Mouse (Mus musculus) heart, postnatal 4 days (tissue): ENCODE results near the gene Pcsk5. TPM values are rescaled to one million over a fixed set of nuclear protein-coding genes. Genes with fewer than 3 reads are reported as not detected.
A peak's percentile ranks its signal among the peaks of the same experiment; 100 is the strongest.

Source experiments
- DNase-seq: peaks from one replicate; pipeline ENCODE4 v3.0.0; 2021
- total RNA-seq, 2 experiments: library from RNA; stranded (reverse); gene quantifications; 2 replicates each; pipeline ENCODE4 v1.2.3; 2021

Gene Pcsk5
- total RNA-seq, 2 experiments from 2014 or later: 8.2 to 8.8 TPM

DNA sequence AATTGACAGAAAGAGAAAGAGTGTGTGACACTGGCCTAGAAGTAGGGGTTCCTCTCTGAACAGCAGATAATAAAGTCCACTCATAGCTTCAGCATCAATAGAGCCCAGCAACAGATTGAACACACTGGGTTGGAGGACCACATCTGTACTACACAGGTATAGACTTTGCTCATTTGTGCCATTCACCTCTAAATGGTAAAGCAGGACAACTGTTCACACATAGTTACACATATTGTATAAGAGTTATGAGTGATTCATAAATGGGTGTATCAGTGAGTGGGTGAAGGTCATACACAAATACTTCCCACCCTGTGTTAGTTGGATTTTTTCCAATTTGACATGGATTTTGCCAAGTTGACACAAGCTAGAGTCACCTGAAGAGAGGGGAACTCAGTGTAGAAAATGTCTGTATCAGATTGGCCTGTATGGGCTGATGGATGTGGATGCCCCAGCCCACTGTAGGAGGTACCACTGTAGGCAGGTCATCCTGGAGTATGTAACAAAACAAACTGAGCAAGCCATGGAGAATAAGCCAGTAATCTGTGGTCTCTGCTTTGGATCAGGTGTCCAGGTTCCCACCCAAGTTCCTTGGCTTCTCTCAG, 104.7 kb downstream of the Pcsk5 start:
- DNase-seq: no peak

- no peak for DNase-seq
Observed at GRCm38 (mm10) chr19:17717066-17717465, 120.4 kb downstream of the Pcsk5 start.

- peak; percentile 33 for DNase-seq
Observed at GRCm38 (mm10) chr19:17715281-17715955, 122.0 kb downstream of the Pcsk5 start.

DNA sequence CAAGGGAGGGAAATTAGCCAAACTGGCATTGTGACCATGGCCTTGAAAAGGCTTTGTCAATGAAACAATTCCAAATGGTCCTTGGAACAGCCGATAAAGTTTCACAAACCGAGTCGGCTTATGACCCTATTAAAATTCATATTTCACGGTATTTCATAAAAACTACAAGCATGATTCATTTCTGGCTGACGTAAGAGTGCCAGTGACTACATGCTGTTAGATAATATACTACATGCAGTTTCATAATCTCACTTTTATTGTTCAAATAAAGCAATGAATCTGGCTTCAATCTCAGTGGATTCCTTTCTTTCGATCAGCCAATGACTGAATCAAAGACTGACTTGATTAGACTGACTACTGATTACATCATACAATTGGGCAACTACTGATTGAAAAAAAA, 145.8 kb downstream of the Pcsk5 start:
- no peak for DNase-seq

DNA sequence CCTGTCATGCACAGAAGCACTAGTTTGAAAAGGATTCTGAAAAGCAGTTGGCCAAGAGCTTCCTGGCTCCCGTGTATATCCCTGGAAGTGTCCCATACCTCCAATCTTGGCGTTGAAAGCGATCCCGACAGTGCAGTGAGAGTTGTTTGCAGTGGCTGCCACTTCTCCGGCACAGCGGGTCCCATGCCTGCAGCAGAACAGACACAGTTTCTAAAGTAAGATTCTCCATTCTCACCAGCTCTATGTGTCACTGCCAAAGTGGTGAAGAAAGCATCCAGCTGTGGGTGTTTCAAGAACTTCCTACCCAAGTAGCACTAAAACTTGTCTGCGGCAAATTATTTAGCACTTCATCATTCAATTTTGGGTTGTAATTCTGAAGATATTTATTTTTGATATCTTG, 159.1 kb downstream of the Pcsk5 start:
- DNase-seq: no peak

DNA sequence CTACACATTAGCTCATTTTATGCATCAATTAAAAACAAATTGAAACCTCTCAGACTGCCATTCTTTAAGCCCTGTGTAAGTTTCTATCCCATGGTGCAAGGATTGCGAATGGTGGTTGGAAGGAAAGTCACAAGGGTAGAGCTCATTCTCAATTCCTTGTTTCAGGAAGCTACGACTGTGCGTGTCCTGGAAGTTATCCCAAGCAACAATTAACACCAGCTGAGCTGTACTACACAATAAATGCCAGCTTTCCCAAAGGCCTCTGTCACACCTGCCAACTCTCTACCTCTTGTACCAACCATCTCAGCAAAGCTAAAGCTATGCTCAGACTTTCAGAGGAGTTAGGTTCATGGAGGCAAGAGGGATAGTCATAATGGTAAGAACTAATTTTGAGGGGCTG, 174.8 kb downstream of the Pcsk5 start:
- no peak for DNase-seq

DNA sequence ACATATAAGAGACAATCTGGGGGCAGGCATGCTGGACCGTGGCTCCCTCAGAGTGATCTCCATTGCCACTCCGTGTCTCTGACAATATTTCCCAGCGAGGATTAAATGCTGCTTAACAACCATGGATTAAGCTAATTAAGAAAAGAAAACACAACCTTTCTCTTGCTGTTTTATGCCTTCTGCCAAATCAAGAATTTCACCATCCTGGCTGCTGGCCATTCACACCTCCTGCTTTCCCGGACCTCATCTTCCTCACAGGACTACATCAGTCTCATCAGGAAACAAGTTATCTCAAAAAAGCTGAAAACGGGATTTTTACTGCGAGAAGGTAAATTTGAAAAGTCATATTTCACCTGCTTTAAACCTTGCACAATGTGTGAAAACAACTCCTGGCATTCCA, 175.2 kb downstream of the Pcsk5 start:
- no peak for DNase-seq

DNA sequence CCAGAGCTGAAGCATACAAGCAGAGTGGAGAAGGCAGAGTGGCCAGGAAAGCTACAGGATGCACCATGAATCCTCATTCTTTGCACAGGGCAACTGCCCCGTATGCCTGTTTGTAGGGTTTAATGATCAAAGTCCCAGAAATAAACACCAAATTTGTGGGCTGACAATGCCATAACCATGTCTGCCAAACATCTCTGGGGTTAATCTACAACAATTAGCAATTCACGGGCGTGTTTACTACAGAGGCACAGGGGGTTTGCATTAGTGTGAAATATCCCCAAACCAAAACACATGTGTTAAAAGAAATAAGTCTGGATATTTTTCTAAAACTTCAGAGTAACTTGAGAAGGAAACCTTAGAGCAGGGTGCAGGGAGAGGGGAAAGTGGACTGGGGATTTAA, 178.1 kb downstream of the Pcsk5 start:
- no peak for DNase-seq

GRCm38 (mm10) chr19:17650831-17651502, 186.5 kb downstream of the Pcsk5 start:
- no peak for DNase-seq

DNA sequence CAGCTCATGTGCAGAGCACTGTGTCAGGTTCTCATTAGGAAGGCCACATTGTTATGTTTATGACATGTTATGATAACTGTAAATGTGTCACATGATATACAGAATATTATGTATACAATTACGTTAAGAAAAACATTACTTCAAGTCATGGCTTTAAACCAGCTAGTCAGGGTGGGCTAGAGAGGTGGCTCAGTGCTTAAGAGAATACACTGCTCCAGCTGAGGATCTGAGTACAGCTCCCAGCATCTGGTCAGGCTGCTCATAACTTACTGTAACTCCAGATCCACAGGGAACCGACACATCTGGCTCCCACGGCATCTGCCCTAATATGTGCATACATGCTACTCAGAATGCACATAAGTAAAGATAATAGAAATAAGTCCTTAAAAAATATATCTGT, 187.5 kb downstream of the Pcsk5 start:
- DNase-seq: no peak

DNA sequence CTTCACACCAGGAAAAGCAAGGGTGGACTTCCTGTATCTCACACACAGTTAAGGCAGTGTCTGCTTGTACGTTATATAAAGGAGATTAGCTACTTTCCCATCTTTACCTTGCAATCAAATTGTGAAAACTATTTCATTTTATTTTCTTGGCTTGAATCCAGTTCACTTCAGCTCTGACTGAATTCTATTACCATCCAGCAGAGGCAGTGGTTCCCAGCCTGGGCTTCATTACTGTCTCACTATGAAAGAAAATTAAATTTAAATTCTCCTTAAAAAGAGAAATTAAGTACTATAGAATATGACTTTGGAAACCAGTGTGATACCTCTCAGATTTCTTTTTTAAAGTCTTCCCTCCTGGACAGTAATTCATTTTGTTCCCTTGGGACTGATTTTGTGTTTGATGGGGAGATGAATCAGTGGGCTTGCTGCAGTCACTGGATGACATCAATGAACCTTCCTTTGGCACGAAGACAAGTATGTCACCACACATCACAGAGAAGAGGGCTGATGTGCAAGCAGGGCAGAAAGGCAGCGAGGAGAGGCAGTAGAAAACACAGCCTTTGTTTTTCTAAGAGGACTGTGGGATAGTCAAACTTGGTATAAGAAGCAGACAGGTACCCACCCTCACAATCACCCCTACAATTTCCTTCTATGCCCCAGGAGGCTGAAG, 194.2 kb downstream of the Pcsk5 start:
- DNase-seq: no peak

GRCm38 (mm10) chr19:17635984-17636383, 201.4 kb downstream of the Pcsk5 start:
- no peak for DNase-seq

DNA sequence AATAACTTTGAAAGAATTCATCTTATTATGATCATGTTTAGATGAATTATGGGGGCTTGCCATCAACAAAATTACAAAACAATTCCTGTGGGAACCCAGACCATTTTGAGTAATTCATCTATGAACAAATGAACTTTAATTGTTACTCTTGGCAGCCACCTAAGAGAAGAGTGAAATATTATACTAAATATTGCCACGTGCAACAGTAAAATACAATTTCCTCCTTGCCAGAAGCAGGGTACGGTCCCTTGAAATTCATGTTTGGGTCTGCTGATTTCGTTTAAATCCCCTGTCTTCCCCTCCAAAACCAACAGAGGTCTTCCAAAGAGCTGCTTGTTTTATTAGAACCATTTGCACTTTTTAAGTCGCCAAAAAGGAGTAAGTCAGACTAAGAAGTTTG, 221.8 kb downstream of the Pcsk5 start:
- no peak for DNase-seq

DNA sequence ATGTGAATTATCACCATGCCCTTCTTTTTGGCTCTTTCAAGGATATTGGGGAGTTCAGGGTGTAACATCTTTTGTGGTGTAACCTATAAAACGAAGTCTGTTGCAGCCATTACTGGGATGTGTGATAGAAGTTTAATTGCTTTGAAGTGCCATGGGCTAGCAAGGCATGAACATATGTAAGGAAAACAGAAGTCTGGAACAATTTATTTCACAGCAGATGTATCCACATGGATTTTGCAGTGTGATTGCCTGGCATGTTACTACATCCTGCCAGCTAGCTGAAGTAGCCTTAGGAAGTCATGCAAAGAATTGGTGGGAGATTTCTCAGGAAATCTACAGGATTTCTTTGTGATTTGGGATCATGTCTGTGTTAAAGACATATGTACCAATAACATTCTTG, 230.9 kb downstream of the Pcsk5 start:
- DNase-seq: no peak

- DNase-seq: no peak
Observed at GRCm38 (mm10) chr19:17606093-17606492, 231.3 kb downstream of the Pcsk5 start.

DNA sequence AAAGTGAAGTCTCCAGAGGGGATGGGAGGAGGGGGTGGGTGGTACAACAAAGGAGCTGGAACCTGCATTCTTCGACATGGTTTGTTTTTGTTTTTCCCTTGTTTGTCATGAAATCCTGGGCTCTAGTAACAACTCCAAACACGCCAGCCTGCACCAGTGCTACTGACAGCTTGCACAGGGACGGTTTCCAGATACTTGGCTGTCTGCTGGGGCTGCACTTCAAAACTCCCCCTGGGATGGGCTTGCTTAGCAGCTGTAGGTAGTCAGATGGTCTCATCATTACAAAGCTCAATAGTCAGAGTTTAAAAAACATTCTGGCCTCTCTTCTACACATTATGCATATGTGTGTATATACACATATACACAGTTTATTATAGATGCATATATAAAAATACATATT, 234.1 kb downstream of the Pcsk5 start:
- DNase-seq: no peak

DNA sequence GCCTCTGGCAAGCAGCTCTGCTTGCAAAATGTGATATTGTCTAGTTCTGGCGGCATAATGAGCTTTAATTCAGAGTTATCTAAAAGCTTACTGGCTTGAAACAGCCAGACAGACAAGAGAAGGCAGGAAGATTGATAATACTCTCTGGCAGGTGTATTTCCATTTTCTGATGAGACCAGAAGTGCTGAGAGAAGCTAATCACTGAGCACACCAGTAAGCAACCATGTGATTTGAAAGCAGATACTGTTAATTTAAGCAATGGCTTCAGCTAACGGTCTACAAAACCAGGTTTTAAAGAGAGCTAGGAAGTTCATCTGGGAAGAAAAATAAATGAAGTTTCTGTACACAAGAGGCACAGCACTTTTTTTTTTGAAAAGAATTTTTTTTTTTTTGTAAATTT, 237.1 kb downstream of the Pcsk5 start:
- no peak for DNase-seq

- peak; percentile 37 for DNase-seq
Observed at GRCm38 (mm10) chr19:17592790-17593189, 244.6 kb downstream of the Pcsk5 start.

- no peak for DNase-seq
Observed at GRCm38 (mm10) chr19:17591335-17591734, 246.1 kb downstream of the Pcsk5 start.

DNA sequence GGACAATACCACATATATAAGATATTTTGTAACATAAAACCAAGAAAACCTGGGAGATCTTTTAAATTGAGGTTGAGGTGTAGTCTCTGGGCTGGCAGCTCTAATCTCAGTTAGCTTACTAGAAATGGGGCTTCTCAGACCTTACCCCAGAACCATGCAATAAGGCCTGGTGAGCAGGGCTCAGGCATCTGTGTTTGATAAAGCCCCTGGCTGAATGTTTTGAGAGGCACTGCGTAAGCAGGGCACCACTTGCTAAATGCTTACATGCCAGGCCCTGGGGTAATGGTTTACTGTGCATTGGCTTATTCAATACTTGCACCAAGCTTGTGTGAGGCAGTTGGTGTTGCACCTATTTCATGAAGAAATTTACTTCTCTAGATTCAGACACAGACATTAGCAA, 247.1 kb downstream of the Pcsk5 start:
- DNase-seq: no peak

GRCm38 (mm10) chr19:17577412-17577811, 260.0 kb downstream of the Pcsk5 start:
- no peak for DNase-seq

DNA sequence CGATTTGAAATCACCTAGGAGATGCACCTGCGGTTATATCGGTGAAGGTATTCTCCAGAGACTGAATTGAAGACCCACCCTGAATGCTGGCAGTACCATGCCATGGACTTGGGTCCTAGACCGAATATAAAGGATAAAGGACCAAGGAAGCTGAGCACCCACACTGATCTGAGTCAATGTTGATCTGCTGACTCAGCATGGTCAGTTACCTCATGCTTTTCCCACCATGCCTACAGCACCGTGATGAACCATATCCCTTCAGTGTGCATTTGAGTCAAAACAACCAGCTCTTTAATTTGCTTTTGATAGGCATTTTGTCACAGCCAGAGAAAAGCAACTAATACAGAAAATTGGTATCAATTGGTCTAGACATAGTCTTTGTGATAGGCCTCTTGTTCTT, 262.9 kb downstream of the Pcsk5 start:
- no peak for DNase-seq

DNA sequence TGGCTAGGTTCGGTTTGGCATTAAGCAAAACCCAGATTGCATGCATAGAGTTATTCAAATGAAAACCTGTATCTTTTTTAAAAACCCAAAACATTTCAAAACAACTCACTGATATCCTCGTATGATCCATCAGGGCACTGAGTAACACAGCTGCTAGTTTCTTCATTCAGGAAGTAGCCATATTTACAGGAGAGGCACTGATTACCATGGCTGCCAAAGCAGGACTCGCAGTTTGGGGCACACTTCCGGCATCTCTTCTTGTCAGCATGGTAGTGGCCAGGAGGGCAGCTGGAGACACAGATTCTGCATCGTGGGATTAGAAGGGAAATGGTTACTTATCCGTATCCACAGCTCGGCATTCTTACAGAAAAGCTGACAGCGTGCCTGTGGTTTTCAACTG, 265.1 kb downstream of the Pcsk5 start:
- DNase-seq: no peak

DNA sequence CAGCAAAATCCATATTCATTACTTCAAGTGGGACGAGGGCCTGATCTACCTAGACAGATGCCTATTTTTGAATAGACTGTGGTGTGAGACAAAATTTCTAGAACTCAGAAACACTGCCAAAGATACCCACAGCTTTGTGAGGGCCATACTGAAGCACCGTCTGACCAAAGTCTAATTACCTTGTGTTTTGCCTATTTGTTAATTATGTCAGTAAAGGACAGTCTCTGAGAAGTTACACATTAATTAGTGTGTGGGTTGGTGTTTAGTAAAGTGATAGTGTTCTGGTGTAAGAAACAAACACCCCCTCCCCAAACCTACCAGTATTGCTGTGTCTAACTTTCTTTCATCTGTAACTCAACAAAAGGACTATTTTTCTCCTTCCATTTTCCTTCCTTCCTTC, 266.5 kb downstream of the Pcsk5 start:
- no peak for DNase-seq
